Mouse (Mus musculus): ENCODE measurements around the gene Rnd3.

GRCm38 (mm10) chr2:51139218-51139911 is 9.5 kb downstream of the Rnd3 start:
- TF ChIP-seq CTCF (IDR thresholded peaks at IDR 0.05; ENCODE audit: control insufficient read depth, insufficient read depth, low read length) (no peak), POLR2A (IDR thresholded peaks at IDR 0.05; ENCODE audit: borderline replicate concordance, control insufficient read depth, low read depth, low read length) (no peak)

All from bone marrow, adult 2 months (tissue).